Mouse (Mus musculus) cerebellum, adult 9-11 months (tissue): ENCODE measurements around the gene Lpin2.
A peak's percentile ranks its signal among the peaks of the same experiment; 100 is the strongest.

Source experiments
- DNase-seq: peaks from one replicate; pipeline ENCODE4 v3.0.0; 2022

The Lpin2 gene

DNA sequence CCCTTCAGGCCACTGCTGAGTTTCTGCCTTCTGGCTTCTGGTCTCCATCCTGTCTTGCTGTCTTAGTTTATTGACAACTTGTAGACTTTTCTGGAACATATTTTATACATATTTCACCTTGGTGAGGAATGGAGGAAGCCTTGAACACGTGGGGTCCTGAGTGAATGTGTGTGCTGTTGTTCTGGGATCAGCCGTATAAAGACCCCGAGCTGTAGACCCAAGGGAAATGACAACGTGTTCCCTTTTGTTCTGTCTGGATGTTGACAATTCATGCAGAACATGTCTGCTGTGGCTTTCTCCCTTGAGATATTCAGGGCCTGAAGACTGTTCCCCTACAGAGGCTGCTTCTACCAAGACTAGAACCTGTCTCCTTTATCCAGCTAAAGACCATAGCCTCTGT is 5.0 kb upstream of the Lpin2 start:
- DNase-seq, result no peak

DNA sequence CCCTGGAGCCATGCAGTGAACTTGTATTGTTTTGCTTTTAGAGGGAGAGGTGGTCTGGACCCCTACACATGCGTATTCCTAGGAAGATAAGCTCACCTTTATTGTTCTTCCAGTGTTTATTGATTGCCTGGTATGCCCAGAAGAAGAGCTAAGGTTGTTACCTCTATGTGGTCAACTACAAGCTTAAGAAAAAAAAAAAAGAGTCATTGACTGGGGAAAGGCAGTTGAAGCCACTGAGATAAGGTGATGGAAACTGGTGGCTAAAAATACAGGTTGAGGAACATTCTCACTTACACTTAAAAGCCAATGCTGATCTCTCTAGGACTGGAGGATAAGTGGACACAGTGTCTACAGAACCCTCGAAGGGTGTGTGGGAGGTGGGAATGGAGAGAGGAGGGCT is 4.4 kb upstream of the Lpin2 start:
- no peak for DNase-seq

DNA sequence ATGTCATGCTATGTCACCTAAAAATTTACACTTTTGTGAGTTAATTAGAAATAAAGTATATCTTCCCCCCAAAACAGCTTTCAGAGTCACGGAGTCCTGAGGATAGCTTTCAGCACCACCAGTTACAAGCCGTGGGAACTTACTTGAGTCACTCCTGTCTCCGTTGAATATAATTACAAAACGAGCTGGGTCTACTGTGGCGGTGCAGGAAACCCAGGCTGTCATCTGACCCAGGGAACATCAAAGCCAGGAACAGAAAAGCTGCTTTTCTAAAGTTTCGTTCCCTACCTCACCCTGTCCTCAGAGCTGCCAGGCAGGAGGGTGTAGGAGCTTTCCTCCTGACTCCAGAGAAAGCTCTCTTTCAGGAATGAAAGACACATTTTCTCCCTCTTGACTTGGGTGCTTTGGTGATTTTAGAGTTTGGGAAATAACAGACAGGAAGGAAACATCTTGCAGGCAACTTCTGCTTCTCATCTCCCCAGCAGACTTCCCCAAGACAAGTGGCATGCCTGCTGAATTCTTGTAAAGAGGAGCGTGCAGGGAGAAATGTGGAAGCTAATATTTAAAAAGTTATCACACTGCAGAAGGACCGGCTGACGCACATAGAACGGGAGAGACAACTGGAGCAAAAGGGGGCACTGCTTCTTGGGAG is 3.7 kb upstream of the Lpin2 start:
- no peak for DNase-seq

DNA sequence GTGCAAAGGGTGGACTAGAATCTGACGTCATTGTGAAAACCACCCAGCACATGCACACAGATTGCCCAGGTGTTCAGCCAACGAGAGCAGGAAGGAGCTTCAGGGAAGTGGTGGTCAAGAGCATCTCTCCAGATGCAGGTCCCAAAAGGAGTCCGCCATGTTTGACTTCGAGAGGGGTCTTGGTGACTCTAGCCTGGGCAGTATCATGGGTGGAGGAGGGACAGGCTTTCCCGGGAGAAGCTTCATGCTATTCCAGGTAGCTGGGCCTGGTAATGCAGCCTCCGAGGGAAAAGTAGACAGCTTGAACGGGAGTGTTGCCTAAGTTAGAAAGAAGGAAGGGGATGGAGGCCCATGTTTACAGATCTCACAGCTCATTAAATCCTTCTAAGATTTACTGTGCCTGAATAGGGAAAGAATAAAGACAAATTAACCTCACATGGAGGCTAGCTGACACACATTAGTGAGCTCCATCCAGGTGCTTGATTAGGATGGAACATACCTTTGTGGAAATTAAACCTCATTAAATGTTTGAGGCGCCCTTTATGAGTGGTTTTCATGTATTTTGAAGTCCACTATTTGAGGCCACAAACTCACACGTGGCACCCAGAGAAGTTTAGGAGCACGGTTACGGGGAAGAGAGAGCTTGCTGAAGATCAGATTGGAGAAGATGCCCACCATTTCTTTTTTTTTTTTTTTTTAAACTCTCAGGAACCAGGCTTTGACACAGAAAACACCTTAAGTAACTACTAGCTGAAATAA is 2.6 kb upstream of the Lpin2 start:
- no peak for DNase-seq

DNA sequence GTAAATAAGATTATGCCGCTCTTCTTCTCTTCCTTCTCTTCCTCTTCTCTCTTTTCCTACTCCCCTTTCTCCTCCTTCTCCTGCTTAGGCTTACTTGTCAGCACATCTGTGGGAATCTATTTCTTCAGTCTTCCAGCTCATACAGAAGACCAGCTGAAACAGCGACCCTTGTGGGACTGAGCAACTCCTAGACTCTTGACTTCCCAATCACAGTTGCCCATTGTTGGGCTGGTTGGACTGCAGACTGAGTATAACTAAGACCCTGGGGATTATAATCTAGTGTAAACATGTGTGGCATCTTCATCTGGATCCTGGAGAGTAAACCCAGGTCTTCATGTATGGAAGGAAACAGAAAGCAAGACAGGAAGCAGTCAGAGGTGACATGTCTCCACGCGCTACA is 1.8 kb upstream of the Lpin2 start:
- DNase-seq, result no peak

DNA sequence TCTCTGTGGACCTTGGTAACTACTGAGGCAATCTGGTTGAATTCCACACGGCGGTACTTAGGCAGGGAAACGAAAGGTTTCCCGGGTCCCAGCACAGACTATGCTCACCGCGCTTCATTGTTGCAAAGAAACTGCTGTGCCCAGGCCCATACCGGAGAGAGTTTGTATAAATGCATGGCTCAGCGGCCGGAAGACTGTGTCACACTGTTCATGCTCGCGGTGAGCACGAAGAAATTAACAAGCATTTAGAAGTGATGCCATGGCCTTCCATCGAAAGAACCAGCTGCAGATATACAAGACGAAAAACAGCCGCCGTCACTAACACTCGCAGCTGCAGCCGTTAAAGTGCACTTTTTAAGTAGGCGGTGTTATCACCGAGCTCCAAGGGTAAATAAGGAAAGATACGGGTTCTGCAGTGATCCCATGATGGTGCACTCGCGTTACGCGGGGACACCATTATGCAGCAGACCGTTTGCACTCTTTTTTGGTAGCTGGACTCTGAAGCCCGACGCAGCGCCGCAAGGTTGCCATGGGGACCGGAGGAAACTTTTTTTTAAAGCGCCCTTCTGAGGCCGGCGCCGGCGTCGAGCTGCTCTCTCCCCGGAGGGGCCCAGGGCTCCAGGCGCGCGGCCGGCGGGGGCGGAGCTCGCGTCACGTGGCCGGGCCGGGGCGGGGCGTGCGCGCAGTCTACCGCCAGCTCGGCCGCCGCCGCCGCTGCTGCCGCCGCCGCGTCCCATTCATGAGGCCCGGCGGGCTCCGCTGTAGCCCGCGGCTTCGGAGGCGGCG is 704 bp downstream of the Lpin2 start:
- peak; percentile 86 for DNase-seq

DNA sequence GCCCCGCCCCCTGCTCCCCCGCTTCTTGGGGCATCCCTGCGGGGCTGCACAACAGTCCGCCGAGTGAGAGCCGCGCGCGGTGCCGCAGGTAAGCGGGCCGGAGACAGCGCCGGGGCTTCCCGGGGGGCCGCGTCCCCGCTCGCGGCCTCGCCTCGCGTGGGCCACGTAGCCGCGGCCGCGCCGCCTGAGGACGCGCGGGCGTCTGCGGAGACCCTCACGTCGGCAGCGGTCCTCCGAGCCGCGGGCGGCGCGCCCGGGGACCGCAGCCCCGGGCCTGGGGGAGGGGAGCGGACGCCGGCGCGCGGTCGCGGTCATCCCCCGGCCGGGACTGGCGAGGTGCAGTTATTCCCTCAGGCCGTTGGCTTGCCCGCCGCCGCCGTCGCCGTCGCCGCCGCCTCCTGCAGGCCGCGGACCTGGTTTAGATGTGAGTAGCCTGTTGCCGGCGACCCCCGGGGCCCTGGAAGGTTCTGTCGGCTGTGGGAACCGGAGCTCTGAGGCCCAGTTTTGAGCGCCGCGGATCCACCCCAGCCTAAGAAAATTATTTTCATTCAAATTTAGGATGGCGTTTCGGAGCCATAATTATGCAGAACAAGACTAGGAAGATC is 1.4 kb downstream of the Lpin2 start:
- no peak for DNase-seq

DNA sequence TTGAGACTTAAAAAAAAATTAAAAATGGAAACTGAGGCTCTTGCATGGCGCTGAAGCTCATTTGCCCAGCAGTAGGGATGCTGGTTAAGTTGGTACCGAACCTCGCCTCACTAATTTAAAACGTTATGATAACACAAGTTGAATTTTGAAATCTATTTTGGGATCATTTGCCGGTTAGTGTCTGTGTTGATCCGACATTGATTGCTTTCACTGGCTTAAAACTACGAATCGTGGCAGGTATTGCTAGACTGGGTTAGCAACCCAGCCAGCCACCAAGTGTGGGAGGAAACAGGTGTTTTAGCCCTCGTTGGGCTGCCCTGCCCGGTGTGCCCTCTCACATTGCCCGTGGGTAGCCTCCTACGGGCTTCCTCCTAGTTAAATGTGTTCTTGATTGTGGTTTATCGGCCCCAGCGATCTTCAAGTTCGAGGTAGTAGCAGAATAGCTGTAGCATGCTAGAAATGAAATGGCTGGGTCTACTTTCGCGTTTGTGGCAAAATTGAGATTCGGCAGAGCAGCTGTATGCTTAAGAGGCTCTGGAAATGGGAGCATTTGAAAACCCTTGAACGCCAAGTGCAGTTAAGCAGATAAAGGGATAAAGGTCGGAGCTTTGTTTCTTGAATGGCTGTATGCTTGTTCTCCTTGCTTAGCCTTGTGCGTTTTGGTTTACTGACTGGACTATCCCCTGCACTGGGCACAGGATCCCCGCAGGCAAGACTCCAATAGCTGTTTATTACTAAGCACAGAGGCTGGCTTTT is 2.2 kb downstream of the Lpin2 start:
- no peak for DNase-seq

DNA sequence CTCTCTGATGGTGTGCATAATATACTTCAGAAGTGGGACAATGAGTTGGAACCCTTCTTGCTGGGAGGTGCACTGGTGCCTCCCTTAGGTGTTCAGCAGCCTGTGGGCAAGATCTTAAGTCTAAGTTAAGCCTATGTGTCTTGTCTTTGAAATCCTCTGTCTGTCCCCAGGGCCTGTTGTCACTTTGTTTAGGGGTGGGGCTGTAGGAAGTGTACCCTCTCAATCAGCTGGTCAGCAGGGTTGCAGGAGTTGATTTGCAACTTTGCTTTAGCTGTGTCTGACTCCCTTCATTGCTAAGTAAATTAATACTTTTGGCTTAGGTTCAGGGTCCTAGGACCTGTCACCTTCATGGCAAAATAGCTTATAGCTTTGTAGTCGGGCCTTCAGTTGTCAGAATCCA is 3.0 kb downstream of the Lpin2 start:
- DNase-seq, result no peak

DNA sequence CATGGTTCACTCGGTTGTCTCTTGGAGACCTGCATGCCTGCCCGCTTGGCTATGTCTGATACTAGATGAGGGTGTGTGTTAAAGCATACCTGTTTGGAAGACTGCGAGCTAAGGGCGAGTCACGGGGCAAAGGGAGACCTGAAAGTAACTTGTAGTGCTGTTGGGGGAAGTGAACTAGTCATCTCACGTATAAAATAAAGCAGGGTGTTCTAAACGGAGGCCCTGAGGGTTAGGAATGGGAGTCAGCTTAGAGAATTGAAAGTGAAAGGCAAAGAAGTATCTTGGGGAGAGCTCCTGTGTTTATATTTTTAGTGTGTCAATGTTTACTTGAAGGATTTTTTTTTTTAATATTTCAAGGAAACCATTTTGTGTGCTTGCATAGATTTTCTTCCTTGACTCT is 8.2 kb downstream of the Lpin2 start:
- no peak for DNase-seq

DNA sequence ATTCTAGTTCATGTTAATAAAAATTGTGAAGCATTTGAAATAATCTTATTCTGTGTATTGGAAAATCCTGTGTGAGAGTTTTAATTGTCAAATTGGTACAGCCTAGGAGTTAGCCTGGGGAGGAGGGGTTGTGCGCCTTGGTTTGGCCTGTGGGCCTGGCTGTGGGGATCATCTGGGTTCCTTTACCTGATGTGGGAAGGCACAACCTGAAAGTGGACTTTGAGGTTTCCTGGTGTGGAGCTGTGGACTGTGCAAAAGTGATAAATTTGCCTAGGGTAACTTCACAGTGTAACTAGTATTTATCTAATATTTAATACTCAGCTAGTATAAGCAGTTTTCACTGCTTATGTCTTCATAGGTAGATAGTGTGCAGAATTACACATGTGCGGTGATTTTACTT is 8.7 kb downstream of the Lpin2 start:
- no peak for DNase-seq

DNA sequence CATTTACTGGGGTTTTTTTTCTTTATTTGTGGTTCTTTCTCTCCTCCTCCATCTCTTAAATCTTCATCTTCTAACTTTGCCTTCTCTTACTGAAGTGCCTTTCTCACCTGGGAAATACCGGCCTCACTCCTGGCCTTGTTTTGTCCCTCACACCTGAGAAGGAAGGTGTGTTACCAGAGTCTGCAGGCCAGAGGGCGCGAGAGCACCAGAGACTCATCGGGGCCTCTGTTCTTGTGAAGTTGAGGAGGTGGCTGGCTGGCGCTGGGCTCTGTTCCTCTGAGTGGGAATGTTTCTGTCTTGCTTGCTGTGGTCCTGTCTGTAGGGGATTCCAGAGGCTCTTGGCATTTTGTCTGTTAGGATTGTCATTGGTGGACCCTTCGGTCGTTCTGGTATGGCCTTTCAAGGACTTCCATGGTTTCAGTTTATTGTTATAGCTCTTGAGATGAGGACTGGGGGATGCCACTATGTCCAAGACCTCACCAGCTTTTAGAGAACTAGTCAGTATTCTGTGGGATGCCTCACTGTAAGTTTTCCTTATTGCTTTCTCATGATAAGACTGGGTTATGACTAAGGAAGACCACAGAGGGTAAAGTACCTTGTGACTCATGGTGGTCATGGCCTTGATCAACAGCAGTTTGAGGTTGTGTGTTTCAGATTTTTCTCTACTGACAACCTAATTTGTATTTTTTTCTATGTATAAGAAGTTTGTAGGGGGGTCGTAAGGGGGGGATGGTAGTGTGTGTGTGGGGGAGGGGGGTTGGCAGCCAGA is 9.5 kb downstream of the Lpin2 start:
- no peak for DNase-seq

DNA sequence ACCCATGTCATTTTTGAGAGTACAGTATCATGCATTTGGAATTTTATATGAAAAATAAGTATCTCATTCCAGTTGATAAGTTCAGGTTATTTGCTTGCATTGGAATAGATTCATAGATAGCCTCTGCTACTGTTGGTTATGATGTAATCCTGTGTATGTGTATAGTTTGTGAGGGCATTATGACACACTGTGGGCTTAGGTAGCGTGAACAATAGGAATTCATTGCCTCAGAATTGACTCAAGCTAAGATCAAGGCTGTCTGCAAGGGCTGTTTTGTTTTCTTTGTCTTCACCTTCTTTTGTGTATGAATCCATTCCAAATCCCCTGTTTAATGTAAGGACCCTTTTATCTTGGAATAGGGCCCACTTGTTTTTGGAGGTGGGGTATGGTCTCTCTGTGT is 10.7 kb downstream of the Lpin2 start:
- DNase-seq, result no peak

DNA sequence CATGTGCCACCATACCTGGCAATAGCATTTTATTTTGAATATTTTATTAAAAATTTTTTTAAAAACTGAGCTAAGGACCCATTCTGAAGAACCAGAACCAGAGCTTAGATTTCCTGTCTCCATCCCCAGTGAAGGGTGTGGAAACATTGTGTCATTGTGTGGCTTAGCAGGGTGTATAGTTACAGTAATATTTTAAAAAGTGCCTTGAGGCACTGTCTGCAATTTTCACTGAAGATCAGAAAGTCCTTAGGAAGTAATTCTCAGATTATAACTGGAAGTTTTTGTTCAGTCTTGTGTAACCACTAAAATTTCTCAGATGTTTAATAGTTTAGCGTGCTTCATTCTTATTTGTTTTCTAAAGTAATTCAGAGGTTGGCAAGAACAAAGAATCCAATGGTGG is 11.1 kb downstream of the Lpin2 start:
- no peak for DNase-seq

DNA sequence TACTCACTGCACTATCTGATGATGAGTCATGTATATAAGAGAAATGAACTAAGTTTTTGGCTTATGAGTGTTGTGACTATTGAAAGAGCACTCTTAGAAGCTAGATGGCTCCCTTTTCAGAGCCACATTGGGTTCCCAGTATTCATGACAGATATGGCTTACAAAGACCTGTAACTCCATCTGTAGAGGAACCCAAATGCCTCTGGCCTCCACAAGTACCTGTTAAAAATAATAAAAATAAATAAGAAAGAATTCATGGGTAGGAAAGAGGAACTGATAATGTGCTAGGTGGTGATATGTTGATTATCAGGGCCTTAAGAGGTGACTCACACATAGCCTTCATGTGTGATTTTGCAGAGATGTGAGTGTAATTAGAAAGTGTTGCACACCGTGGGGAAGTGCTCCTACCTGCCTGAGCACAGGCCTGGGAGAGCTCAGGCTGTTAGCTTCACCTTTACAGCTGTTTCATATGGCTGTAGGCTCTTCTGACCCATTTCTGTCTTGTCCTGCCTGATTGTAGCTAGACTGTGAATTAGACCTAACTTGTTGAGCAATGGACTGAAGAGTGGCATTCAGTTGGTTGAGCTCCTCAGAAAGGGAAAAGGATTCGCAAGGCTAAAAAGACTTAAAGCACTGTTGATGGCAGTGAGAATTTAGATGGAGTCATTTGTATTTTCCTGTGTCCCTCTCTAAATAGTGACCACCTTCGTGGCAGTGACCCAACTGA is 12.7 kb downstream of the Lpin2 start:
- DNase-seq, result no peak

DNA sequence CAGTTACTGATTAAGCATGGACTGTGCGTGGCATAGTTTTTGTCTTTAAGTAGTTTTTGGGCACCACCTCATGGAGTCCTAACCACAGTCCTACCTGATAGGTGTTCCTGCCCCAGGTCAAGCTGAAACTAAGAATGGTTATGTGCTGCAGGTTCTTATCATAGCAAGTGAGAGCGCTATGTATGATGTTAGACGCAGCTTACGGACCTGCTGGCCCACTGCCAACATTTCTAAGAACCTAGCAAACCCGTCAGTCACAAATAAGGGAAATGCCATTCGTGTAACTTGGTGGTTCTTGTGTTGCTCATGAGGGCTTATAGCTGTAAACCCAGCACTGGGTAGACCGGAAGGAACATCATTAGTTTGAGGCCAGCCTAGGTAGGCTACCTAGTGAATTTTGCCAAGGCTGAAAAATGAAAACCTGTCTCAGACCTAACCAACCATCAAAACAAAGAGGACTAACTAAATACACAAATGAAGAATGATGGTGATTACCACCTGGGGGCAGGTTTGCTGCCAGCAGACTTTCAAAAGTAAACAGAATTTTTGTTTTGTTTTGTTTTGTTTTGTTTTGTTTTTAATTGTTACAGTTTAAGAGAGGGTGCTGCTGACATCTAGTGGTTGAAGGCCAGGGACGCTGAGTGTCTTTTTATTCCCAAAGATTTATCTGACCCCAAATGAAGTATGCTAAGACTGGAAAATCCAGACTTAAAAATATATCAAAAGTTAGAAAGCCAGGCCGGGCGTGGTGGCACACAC is 13.5 kb downstream of the Lpin2 start:
- no peak for DNase-seq

DNA sequence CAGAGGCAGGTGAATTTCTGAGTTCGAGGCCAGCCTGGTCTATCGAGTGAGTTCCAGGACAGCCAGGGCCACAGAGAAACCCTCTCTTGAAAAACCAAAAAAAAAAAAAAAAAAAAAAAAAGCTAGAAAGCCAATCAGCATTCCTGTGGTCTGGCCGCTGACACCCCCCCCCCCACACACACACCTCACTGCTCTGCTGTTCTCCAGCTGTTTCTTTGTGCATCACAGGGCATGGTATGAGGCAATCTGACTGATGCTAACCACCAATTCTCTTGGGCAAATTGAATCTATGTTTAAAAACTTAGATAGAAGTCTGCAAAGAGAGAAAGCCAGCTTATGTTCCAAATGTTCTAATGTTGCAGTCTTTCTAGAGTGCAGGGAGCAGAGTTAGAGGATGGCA is 14.1 kb downstream of the Lpin2 start:
- no peak for DNase-seq

DNA sequence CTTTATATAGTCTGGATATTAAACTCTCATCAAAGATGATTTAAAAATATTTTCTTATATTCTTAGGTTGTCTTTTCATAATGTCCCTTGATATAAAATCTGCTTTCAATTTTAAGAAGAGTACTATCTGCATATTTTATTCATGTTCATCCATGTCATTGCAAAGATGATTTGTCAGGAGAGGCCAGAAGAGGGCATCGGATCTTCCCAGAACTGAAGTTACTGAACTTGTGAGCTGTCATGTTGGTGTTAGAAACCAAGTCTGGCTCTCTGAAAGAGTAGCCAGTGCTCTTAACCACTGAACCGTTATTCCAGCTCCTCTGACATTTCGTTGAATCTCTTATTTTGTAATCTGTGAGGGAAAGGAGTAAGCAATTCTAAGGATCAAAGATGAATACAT is 17.0 kb downstream of the Lpin2 start:
- DNase-seq, result no peak

DNA sequence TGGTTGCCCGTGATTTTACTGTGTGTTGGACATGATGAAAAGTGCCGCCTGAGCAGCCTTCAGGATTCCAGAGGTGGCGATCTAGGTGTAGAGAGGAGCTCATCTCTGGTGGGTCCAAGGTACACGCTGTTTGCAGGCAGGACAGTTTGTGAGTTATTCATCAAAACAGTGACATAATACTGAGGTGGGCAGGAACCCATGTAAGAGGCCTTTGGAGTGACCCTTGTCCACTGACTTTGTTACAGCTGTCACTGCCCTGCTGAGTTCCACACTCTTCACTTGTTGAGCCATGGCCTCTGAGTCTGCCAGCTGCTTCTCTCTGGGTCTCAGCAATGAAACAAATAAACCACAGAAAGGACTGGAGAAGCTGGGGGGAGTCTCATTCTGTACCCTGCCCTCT is 19.8 kb downstream of the Lpin2 start:
- DNase-seq, result no peak

DNA sequence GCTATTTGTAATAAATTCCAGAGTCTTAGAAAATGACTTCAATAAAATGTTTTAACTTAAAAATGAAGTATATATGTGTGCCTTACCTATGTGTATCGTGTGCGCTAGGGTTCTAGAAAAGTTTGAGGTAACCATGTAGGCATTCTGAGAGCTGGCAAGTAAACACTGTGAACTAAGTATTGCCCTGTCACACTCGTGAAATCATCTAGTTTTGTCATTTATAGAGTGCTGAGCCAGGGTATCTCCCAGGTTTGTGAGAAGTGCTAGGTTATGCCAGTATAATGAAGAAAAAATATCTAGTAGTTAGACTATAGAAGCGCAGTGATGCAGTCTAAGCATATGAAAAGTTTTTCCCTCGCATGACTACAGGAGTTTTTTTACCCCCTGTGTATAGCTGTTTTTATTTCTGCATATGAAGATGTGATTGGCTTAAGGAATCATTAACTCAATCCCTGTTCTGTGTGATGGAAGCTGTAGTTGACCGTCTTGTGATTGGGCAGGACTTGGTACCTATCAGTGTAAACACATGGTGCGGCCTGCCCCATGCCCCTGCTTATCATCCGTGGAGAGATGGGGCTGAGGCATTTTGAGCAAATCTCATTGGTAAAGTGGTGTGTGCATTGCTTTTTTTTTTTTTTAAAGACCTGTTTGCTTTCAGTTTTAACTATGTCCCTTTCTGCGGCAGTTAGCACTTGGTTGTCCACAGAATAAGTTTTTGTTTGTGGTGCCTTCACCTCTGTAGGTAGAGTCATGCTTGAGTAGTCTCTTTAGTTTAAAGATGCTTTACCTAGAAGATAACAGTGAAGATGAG is 21.8 kb downstream of the Lpin2 start:
- no peak for DNase-seq
